Mouse (Mus musculus): Measurements from ENCODE around the gene Jtb.

GRCm38 (mm10) chr3:90279743-90280142 is 48.3 kb downstream of the Jtb start:
- TF ChIP-seq GATA1 (IDR thresholded peaks at IDR 0.05; ENCODE audit: low read length) (no peak), TAL1 (IDR thresholded peaks at IDR 0.05; ENCODE audit: low read length) (no peak)

Data from erythroblast, embryonic 14.5 days (primary cell).